ENCODE assay signal across 10 mouse cellular contexts in genomic region chr9:58841655-58842054, GRCm38 (mm10). TPM values are rescaled to one million over a fixed set of nuclear protein-coding genes. Genes with fewer than 3 reads are reported as not detected.
DNase-seq lines count a peak whose midpoint lies in the region; ATAC-seq lines count a peak whose summit lies in the region.
"Had no signal": no experiment of that assay in that cellular context is flagged by ENCODE, and none has a peak within 500 bp of the region (broad histone marks: within the 10 kb centered on the region; RNA-seq: fewer than 3 reads in every experiment).

No protein-coding gene starts in this region.

- no peaks in the 10 kb centered on the region for H3K4me1 ChIP-seq in forebrain, embryonic 11.5 days (replicated peaks; ENCODE audit: control insufficient read depth, insufficient read depth, low read length)
- no peaks in the 10 kb centered on the region for H3K4me1 ChIP-seq in forebrain, embryonic 16.5 days (replicated peaks; ENCODE audit: control insufficient read depth, insufficient read depth, low read length)
- peaks cover under 1% of the 10 kb centered on the region; the same call in 1 of the 2 replicates for H3K4me1 ChIP-seq in liver, embryonic 11.5 days (replicated peaks; ENCODE audit: control insufficient read depth, insufficient read depth, low read length)
- H3K4me1 ChIP-seq: neural tube, embryonic 12.5 days had no signal

- peak; percentile 77 for DNase-seq in forebrain, embryonic 11.5 days (ENCODE audit: low spot score)
- peak; percentile 29 to 76 for DNase-seq in spleen, postnatal 4 days (ENCODE audit: low spot score in 2 of 2)
- DNase-seq in spleen, postnatal 36 days (ENCODE audit: low spot score in 2 of 2): no peak
- peak; percentile 77 for DNase-seq in embryo, embryonic 11.5 days (ENCODE audit: low read depth, low spot score)
- peak; percentile 66 for DNase-seq in liver, embryonic 11.5 days (ENCODE audit: low spot score)
- DNase-seq in thymus, postnatal 14 days: peak; percentile 52
- no peak for DNase-seq in heart, adult 9 months (ENCODE audit: low spot score in 2 of 2)

- H3K27ac ChIP-seq in forebrain, embryonic 11.5 days (ENCODE audit: low read depth, low read length): no peak overlapping the region
- H3K27ac ChIP-seq in forebrain, embryonic 16.5 days (ENCODE audit: low read length): no peak overlapping the region
- H3K27ac ChIP-seq in liver, embryonic 11.5 days (ENCODE audit: low read depth, low read length): no peak overlapping the region
- H3K27ac ChIP-seq: heart, embryonic 13.5 days; neural tube, embryonic 12.5 days had no signal

- H3K4me2 ChIP-seq in forebrain, embryonic 11.5 days (ENCODE audit: low read depth, low read length, severe bottlenecking): no peak overlapping the region
- H3K4me2 ChIP-seq in forebrain, embryonic 16.5 days (ENCODE audit: low read length): no peak overlapping the region
- no peak overlapping the region for H3K4me2 ChIP-seq in liver, embryonic 11.5 days
- H3K4me2 ChIP-seq: heart, embryonic 13.5 days; neural tube, embryonic 12.5 days had no signal

- no peak overlapping the region for H3K4me3 ChIP-seq in forebrain, embryonic 11.5 days (ENCODE audit: low read depth, low read length)
- no peak overlapping the region for H3K4me3 ChIP-seq in forebrain, embryonic 16.5 days (replicated peaks; ENCODE audit: low read length)
- H3K4me3 ChIP-seq in liver, embryonic 11.5 days (ENCODE audit: low read depth, low read length): no peak overlapping the region
- H3K4me3 ChIP-seq: heart, embryonic 13.5 days; neural tube, embryonic 12.5 days had no signal

- H3K36me3 ChIP-seq in forebrain, embryonic 11.5 days (ENCODE audit: control insufficient read depth, insufficient read depth, low read length): no peaks in the 10 kb centered on the region
- H3K36me3 ChIP-seq in forebrain, embryonic 16.5 days (ENCODE audit: control insufficient read depth, insufficient read depth): peaks cover 5% of the 10 kb centered on the region; the same call in 1 of the 2 replicates
- H3K36me3 ChIP-seq in liver, embryonic 11.5 days (ENCODE audit: control insufficient read depth, insufficient read depth, low read length): no peaks in the 10 kb centered on the region

- H3K27me3 ChIP-seq in forebrain, embryonic 11.5 days (ENCODE audit: control insufficient read depth, insufficient read depth, low read length): no peaks in the 10 kb centered on the region
- no peaks in the 10 kb centered on the region for H3K27me3 ChIP-seq in forebrain, embryonic 16.5 days (replicated peaks; ENCODE audit: control insufficient read depth, insufficient read depth, low read length)
- 0 out of 2 replicates have a peak, but pooled peaks cover 4% of the 10 kb centered on the region for H3K27me3 ChIP-seq in liver, embryonic 11.5 days (replicated peaks; ENCODE audit: control insufficient read depth, insufficient read depth, low read length)
- H3K27me3 ChIP-seq: heart, embryonic 13.5 days had no signal

- ATAC-seq in forebrain, embryonic 11.5 days (replicated peaks; ENCODE audit: low FRiP score): no peak
- no peak for ATAC-seq in forebrain, embryonic 16.5 days
- ATAC-seq in liver, embryonic 11.5 days (replicated peaks; ENCODE audit: low FRiP score): no peak

- no peak overlapping the region for H3K9ac ChIP-seq in forebrain, embryonic 11.5 days (ENCODE audit: low read length)
- H3K9ac ChIP-seq in forebrain, embryonic 16.5 days (replicated peaks; ENCODE audit: low read depth, low read length): no peak overlapping the region
- no peak overlapping the region for H3K9ac ChIP-seq in liver, embryonic 11.5 days (ENCODE audit: low read depth, low read length)
- H3K9ac ChIP-seq: heart, embryonic 13.5 days; neural tube, embryonic 12.5 days had no signal

- no peaks in the 10 kb centered on the region for H3K9me3 ChIP-seq in forebrain, embryonic 11.5 days (ENCODE audit: control insufficient read depth, low read length)
- no peaks in the 10 kb centered on the region for H3K9me3 ChIP-seq in forebrain, embryonic 16.5 days (ENCODE audit: control insufficient read depth, low read length)
- no peaks in the 10 kb centered on the region for H3K9me3 ChIP-seq in liver, embryonic 11.5 days (ENCODE audit: control insufficient read depth, low read length)
- H3K9me3 ChIP-seq: heart, embryonic 13.5 days; neural tube, embryonic 12.5 days had no signal

- 28% methylated on average over 6 of the region's 6 CpGs for WGBS in forebrain, embryonic 11.5 days
- WGBS in forebrain, embryonic 16.5 days: 25% methylated on average over 6 of the region's 6 CpGs
- 18% methylated on average over 6 of the region's 6 CpGs for WGBS in liver, embryonic 11.5 days

RNA-seq across cellular contexts. Expression of gene Hcn4, which starts 18.4 kb away (rescaled TPM):
- polyA plus RNA-seq in forebrain, embryonic 11.5 days (2014; fragmentation: Nextera tagmentation; extraction: Ambion mirVana): 0.68 and 1.5 TPM in 2 replicates
- polyA plus RNA-seq in forebrain, embryonic 16.5 days (2015; fragmentation: Nextera tagmentation; extraction: Ambion mirVana): 2.1 and 2.8 TPM in 2 replicates
- polyA plus RNA-seq in liver, embryonic 11.5 days (2014; fragmentation: Nextera tagmentation; extraction: Ambion mirVana): 0.39 and 0.40 TPM in 2 replicates

Comparison
In these comparisons a context has a peak if more than half of its experiments do, and no peak if none do; other contexts are left out.
1. DNase-seq: peak in forebrain, embryonic 11.5 days (single experiment), spleen, postnatal 4 days (2 of 2), embryo, embryonic 11.5 days (single experiment), liver, embryonic 11.5 days (single experiment) and thymus, postnatal 14 days (single experiment); none in spleen, postnatal 36 days (0 of 2) and heart, adult 9 months (0 of 2).